Comparison of ENCODE assay signal across 8 mouse cellular contexts in the genomic region with DNA sequence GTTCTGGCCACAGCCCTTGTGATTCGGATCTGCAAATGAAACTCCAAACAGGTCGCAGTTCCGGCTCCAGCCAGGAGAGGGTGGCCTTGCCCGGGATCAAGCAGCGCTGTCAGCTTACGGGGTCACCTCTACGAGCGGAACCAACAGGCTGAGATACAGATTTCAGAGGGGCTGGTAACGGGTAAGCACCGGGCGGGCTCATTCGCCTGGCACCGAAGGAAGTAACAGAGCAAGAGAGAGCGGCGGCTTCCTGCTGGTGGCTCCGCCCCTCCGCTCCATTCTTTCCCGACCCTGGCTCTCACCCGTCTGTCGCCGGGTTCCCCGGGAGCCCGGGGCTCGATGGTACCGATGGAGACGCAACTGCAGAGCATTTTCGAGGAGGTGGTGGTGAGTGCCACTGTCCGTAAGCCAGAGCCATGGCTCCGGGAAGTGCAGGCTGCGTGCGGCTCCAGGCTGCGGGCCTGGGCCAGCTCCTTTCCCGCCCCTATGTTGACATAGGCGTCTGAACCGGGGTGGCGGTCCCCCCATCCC. TPM values are rescaled to one million over a fixed set of nuclear protein-coding genes. Genes with fewer than 3 reads are reported as not detected.
DNase-seq lines count a peak whose midpoint lies in the region; ATAC-seq and TF ChIP-seq lines count a peak whose summit lies in the region.

A gene (plus strand): TSS at position 227 of the 531 bp plus-strand sequence.

- H3K36me3 ChIP-seq in kidney, embryonic 14.5 days (ENCODE audit: control insufficient read depth, insufficient read depth, low read length): peaks cover 30% of the 10 kb centered on the region
- peaks cover 27% of the 10 kb centered on the region for H3K36me3 ChIP-seq in limb, embryonic 15.5 days

- WGBS in kidney, embryonic 14.5 days: under 1% methylated on average over 36 of the region's 36 CpGs
- under 1% methylated on average over 36 of the region's 36 CpGs for WGBS in limb, embryonic 15.5 days

- H3K4me2 ChIP-seq in kidney, embryonic 14.5 days (replicated peaks; ENCODE audit: low read depth, low read length): peak within 1 kb of the TSS; percentile 58
- peak within 1 kb of the TSS; percentile 49 for H3K4me2 ChIP-seq in limb, embryonic 15.5 days

- peaks cover 2% of the 10 kb centered on the region; the same call in 1 of the 2 replicates for H3K4me1 ChIP-seq in bone marrow macrophage, adult 2 months (ENCODE audit: control insufficient read depth, insufficient read depth, low read length)
- no peaks in the 10 kb centered on the region for H3K4me1 ChIP-seq in embryonic fibroblast, embryonic 13.5 days (ENCODE audit: control insufficient read depth, insufficient read depth, low read length)
- H3K4me1 ChIP-seq in kidney, embryonic 14.5 days (ENCODE audit: control insufficient read depth, insufficient read depth, low read length): 0 out of 2 replicates have a peak, but pooled peaks cover 2% of the 10 kb centered on the region
- H3K4me1 ChIP-seq in limb, embryonic 15.5 days: no peaks in the 10 kb centered on the region

- H3K27me3 ChIP-seq in kidney, embryonic 14.5 days (ENCODE audit: control insufficient read depth, insufficient read depth, low read length): no peaks in the 10 kb centered on the region
- H3K27me3 ChIP-seq in limb, embryonic 15.5 days: no peaks in the 10 kb centered on the region

- peak; percentile 97 for DNase-seq in A20 (ENCODE audit: low read depth, low spot score)
- peak; percentile 96 to 98 for DNase-seq in heart, adult 9 months (ENCODE audit: low spot score in 2 of 2)
- DNase-seq in monocyte, adult 2 months (ENCODE audit: low read depth in 1 of 2, low spot score in 2 of 2): peak; percentile 96 to 97
- DNase-seq in spleen, postnatal 36 days (ENCODE audit: low spot score in 2 of 2): peak; percentile 93 to 95

- H3K4me3 ChIP-seq in bone marrow macrophage, adult 2 months (ENCODE audit: insufficient read depth, low read length): peak within 1 kb of the TSS; percentile 80
- peak within 1 kb of the TSS; percentile 82 for H3K4me3 ChIP-seq in embryonic fibroblast, embryonic 13.5 days (ENCODE audit: insufficient read depth, low read length)
- peak within 1 kb of the TSS; percentile 85 for H3K4me3 ChIP-seq in kidney, embryonic 14.5 days (ENCODE audit: low read length)
- peak within 1 kb of the TSS; percentile 94 for H3K4me3 ChIP-seq in limb, embryonic 15.5 days

- H3K9ac ChIP-seq in kidney, embryonic 14.5 days (ENCODE audit: low read depth, low read length): peak within 1 kb of the TSS; percentile 83
- H3K9ac ChIP-seq in limb, embryonic 15.5 days: peak within 1 kb of the TSS; percentile 89

- TF ChIP-seq CTCF in bone marrow macrophage, adult 2 months (IDR thresholded peaks at IDR 0.05; ENCODE audit: low read depth, low read length): peak; percentile 67
- peak; percentile 81 for TF ChIP-seq CTCF in embryonic fibroblast, embryonic 13.5 days (IDR thresholded peaks at IDR 0.05; ENCODE audit: borderline replicate concordance, insufficient read depth, low read length)

- no peak within 1 kb of the TSS for H3K27ac ChIP-seq in bone marrow macrophage, adult 2 months (ENCODE audit: insufficient read depth, low read depth, low read length)
- H3K27ac ChIP-seq in embryonic fibroblast, embryonic 13.5 days (ENCODE audit: insufficient read depth, low read length): no peak within 1 kb of the TSS
- H3K27ac ChIP-seq in kidney, embryonic 14.5 days (ENCODE audit: low read depth, low read length): no peak within 1 kb of the TSS
- no peak within 1 kb of the TSS for H3K27ac ChIP-seq in limb, embryonic 15.5 days

- H3K9me3 ChIP-seq in kidney, embryonic 14.5 days (ENCODE audit: control insufficient read depth, low read length): no peaks in the 10 kb centered on the region
- H3K9me3 ChIP-seq in limb, embryonic 15.5 days: no peaks in the 10 kb centered on the region

- ATAC-seq in kidney, embryonic 14.5 days (ENCODE audit: low FRiP score, low TSS enrichment): peak; percentile 100
- peak; percentile 99 for ATAC-seq in limb, embryonic 15.5 days (ENCODE audit: insufficient number of reproducible peaks, low FRiP score, low TSS enrichment, low read depth)

- no peak for TF ChIP-seq POLR2A in bone marrow macrophage, adult 2 months (IDR thresholded peaks at IDR 0.05; ENCODE audit: borderline replicate concordance, low read depth, low read length)
- no peak; the same call in 1 of the 2 replicates for TF ChIP-seq POLR2A in embryonic fibroblast, embryonic 13.5 days (IDR thresholded peaks at IDR 0.05; ENCODE audit: low read depth, low read length)

RNA-seq across cellular contexts. Expression of the gene that starts here (rescaled TPM):
- 17.8 and 20.2 TPM in 2 replicates for polyA plus RNA-seq in bone marrow macrophage, adult 2 months (2012; ENCODE audit: insufficient read depth, insufficient read length, missing spikeins)
- 26.2 and 32.6 TPM in 2 replicates for polyA plus RNA-seq in embryonic fibroblast, embryonic 13.5 days (2011; ENCODE audit: insufficient read length, low read depth, missing spikeins)
- 20.0 and 28.7 TPM in 2 replicates for polyA plus RNA-seq in kidney, embryonic 14.5 days (2014; fragmentation: Nextera tagmentation; extraction: Ambion mirVana)
- 18.1 and 21.1 TPM in 2 replicates for polyA plus RNA-seq in limb, embryonic 15.5 days (2015; fragmentation: Nextera tagmentation; extraction: Ambion mirVana)
